In the genomic region with DNA sequence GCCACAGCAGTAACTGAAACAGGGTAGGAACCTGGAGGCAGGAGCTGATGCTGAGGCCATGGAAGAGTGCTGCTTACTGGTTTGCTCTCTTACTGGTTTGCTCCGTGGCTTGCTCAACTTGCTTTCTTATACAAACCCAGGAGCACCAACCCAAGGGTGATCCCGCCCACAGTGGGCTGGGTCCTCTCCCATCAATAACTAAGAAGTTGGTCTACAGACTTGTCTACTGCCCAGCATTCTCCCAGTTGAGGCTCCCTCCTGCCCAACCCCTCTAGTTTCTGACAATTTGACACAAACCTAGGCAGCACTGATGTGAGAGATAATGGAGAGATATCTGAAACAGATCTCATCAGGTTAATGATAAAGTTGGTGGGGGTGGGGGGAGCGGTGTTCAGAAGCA, we compare ENCODE assay signal across 7 mouse cellular contexts.
DNase-seq lines count a peak whose midpoint lies in the region; ATAC-seq and TF ChIP-seq lines count a peak whose summit lies in the region.

No protein-coding gene starts in this region.

- WGBS in kidney, postnatal 0 days = 26% methylated on average over 3 of the region's 3 CpGs
- WGBS in forebrain, embryonic 10.5 days = 19% methylated on average over 3 of the region's 3 CpGs
- WGBS in intestine, embryonic 16.5 days = 21% methylated on average over 3 of the region's 3 CpGs
- WGBS in neural tube, embryonic 14.5 days = 22% methylated on average over 3 of the region's 3 CpGs

- no peak for TF ChIP-seq CTCF in kidney, postnatal 0 days (IDR thresholded peaks at IDR 0.05; ENCODE audit: low read depth)

- H3K4me1 ChIP-seq in kidney, postnatal 0 days (replicated peaks; ENCODE audit: insufficient read depth, low read length) = 0 out of 2 replicates have a peak, but pooled peaks cover 5% of the 10 kb centered on the region
- peaks cover 46% of the 10 kb centered on the region for H3K4me1 ChIP-seq in forebrain, embryonic 10.5 days
- H3K4me1 ChIP-seq in intestine, embryonic 16.5 days (ENCODE audit: control insufficient read depth, insufficient read depth, low read length) = peaks cover 12% of the 10 kb centered on the region; the same call in 1 of the 2 replicates
- peaks cover 11% of the 10 kb centered on the region for H3K4me1 ChIP-seq in neural tube, embryonic 14.5 days (ENCODE audit: control insufficient read depth, insufficient read depth, low read length)

- no peak overlapping the region for H3K9ac ChIP-seq in kidney, postnatal 0 days (ENCODE audit: low read depth, low read length)
- no peak overlapping the region for H3K9ac ChIP-seq in intestine, embryonic 16.5 days (ENCODE audit: low read depth, low read length)
- H3K9ac ChIP-seq in neural tube, embryonic 14.5 days (replicated peaks; ENCODE audit: low read depth, low read length) = no peak overlapping the region

- no peak overlapping the region for H3K27ac ChIP-seq in kidney, postnatal 0 days
- H3K27ac ChIP-seq in forebrain, embryonic 10.5 days = peak overlapping the region; percentile 85
- no peak overlapping the region for H3K27ac ChIP-seq in intestine, embryonic 16.5 days (ENCODE audit: low read length)
- no peak overlapping the region; the same call in 1 of the 2 replicates for H3K27ac ChIP-seq in neural tube, embryonic 14.5 days (ENCODE audit: low read depth, low read length)

- no peaks in the 10 kb centered on the region for H3K27me3 ChIP-seq in kidney, postnatal 0 days (ENCODE audit: insufficient read depth, low read length)
- H3K27me3 ChIP-seq in forebrain, embryonic 10.5 days (ENCODE audit: poor library complexity, severe bottlenecking) = no peaks in the 10 kb centered on the region
- no peaks in the 10 kb centered on the region for H3K27me3 ChIP-seq in intestine, embryonic 16.5 days (replicated peaks; ENCODE audit: control insufficient read depth, insufficient read depth, low read length)
- H3K27me3 ChIP-seq in neural tube, embryonic 14.5 days (ENCODE audit: control insufficient read depth, insufficient read depth, low read length) = no peaks in the 10 kb centered on the region

- no peak for ATAC-seq in kidney, postnatal 0 days (replicated peaks; ENCODE audit: low FRiP score, low read depth)
- 0 out of 2 replicates have a peak, but pooled peaks have one; percentile 28 for ATAC-seq in intestine, embryonic 16.5 days
- peak; percentile 19; the same call in 1 of the 2 replicates for ATAC-seq in neural tube, embryonic 14.5 days (ENCODE audit: low read depth)

- H3K4me3 ChIP-seq in kidney, postnatal 0 days (replicated peaks; ENCODE audit: low read depth, low read length) = no peak overlapping the region
- H3K4me3 ChIP-seq in forebrain, embryonic 10.5 days = peak overlapping the region; percentile 35; the same call in 1 of the 2 replicates
- H3K4me3 ChIP-seq in intestine, embryonic 16.5 days (ENCODE audit: low read length) = no peak overlapping the region
- H3K4me3 ChIP-seq in neural tube, embryonic 14.5 days (ENCODE audit: low read depth, low read length) = no peak overlapping the region

- no peaks in the 10 kb centered on the region for H3K9me3 ChIP-seq in kidney, postnatal 0 days (replicated peaks; ENCODE audit: low read length)
- no peaks in the 10 kb centered on the region for H3K9me3 ChIP-seq in forebrain, embryonic 10.5 days
- H3K9me3 ChIP-seq in intestine, embryonic 16.5 days (ENCODE audit: control insufficient read depth, low read length) = no peaks in the 10 kb centered on the region
- H3K9me3 ChIP-seq in neural tube, embryonic 14.5 days (ENCODE audit: control insufficient read depth, low read length) = no peaks in the 10 kb centered on the region

- H3K36me3 ChIP-seq in kidney, postnatal 0 days (ENCODE audit: insufficient read depth, low read length) = no peaks in the 10 kb centered on the region
- no peaks in the 10 kb centered on the region for H3K36me3 ChIP-seq in forebrain, embryonic 10.5 days (replicated peaks)
- no peaks in the 10 kb centered on the region for H3K36me3 ChIP-seq in intestine, embryonic 16.5 days (ENCODE audit: control insufficient read depth, insufficient read depth, low read length)
- no peaks in the 10 kb centered on the region for H3K36me3 ChIP-seq in neural tube, embryonic 14.5 days (ENCODE audit: control insufficient read depth, insufficient read depth, low read length)

- no peak for DNase-seq in kidney, postnatal 0 days (ENCODE audit: low spot score)
- DNase-seq in kidney, postnatal 14 days = no peak
- DNase-seq in forebrain, embryonic 10.5 days (ENCODE audit: extremely low spot score, low spot score) = no peak
- DNase-seq in adrenal gland, adult (ENCODE audit: inconsistent age in 2 of 2, low spot score in 1 of 2) = no peak
- no peak for DNase-seq in layer of hippocampus, postnatal 10 days (ENCODE audit: low spot score in 2 of 2)

- H3K4me2 ChIP-seq in kidney, postnatal 0 days (ENCODE audit: low read length) = peak overlapping the region; percentile 32; the same call in 1 of the 2 replicates
- H3K4me2 ChIP-seq in intestine, embryonic 16.5 days (ENCODE audit: low read depth, low read length) = peak overlapping the region; percentile 19; the same call in 1 of the 2 replicates
- H3K4me2 ChIP-seq in neural tube, embryonic 14.5 days (ENCODE audit: low read depth, low read length) = no peak overlapping the region
